Mouse (Mus musculus): ENCODE measurements around the gene Emd. TPM values are rescaled to one million over a fixed set of nuclear protein-coding genes. Genes with fewer than 3 reads are reported as not detected.

The Emd gene
- polyA plus RNA-seq, 2 experiments, result 9.4 to 27.3 TPM

DNA sequence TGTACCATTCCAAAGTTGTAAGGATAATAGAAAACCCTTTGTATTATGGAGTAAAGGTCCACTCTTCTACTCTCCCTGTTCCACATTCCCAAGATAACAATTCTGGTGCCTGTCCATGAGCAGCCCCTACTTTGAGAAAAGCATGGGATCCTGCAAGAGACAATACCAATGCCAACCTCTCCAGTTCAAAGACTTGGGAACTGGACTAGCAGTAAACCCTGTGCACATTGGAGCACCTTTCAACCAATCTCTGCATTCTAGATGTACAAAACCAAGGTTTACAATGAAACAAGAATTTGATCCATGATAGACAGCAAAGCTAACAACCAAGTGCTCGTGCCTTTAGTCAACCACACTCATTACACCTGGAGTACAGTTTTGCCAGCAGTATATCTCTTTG, 9.4 kb upstream of the Emd start:
- DNase-seq (ENCODE audit: low read depth in 3 of 3, low spot score in 3 of 3) (no peak), ATAC-seq (ENCODE audit: insufficient read depth) (no peak)
- no peaks in the 10 kb centered on the region; the same call in 1 of the 2 replicates for H3K27me3 ChIP-seq (ENCODE audit: control insufficient read depth, insufficient read depth, low read length)
- H3K4me2 ChIP-seq (ENCODE audit: low read depth), result peak overlapping the region; percentile 83
- H3K36me3 ChIP-seq (replicated peaks; ENCODE audit: control insufficient read depth, insufficient read depth, low read depth), result no peaks in the 10 kb centered on the region
- no peak for TF ChIP-seq EP300 (IDR thresholded peaks at IDR 0.05; ENCODE audit: low read depth)
- TF ChIP-seq CTCF (IDR thresholded peaks at IDR 0.05; ENCODE audit: low read depth), result no peak
- 19% methylated on average over 1 of the region's 1 CpGs for WGBS (ENCODE audit: insufficient replicate concordance)
- H3K9ac ChIP-seq (replicated peaks), result no peak overlapping the region; the same call in 1 of the 2 replicates
- no peak overlapping the region for H3K27ac ChIP-seq
- H3K4me3 ChIP-seq (ENCODE audit: insufficient read depth in 1 of 2, low read depth in 2 of 2, low read length in 2 of 2), result peak overlapping the region; percentile 25 to 59; a peak in 3 of 4 replicates
- no peaks in the 10 kb centered on the region for H3K9me3 ChIP-seq (ENCODE audit: control insufficient read depth, low read length)
- H3K4me1 ChIP-seq (replicated peaks; ENCODE audit: control insufficient read depth in 2 of 2, insufficient read depth in 2 of 2, low read length in 1 of 2), result peaks cover 10 to 18% of the 10 kb centered on the region in 2 experiments

DNA sequence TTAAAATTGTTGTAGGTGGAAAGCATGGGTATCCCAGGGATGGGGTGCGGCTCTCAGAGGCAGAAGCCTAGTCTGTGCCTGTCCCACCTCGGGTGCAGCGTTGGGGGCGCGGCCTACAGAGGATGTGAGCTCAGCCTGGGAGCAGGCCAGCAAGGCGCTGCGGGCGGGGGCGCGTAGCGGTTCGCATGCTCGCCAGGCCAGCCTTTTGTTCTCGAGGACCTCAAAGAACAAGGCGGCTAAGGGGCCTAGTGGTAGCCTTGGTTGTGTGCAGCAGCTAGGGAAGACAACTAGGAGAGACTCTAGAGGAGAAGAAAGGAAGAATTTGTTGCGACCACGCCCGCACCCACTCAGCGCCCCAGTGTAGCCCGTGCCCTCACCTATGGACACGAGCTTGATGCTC, 8.8 kb upstream of the Emd start:
- Histone ChIP-seq H3K27me3 (ENCODE audit: control insufficient read depth, insufficient read depth, low read length) (no peaks in the 10 kb centered on the region; the same call in 1 of the 2 replicates), H3K27ac (no peak overlapping the region), H3K9me3 (ENCODE audit: control insufficient read depth, low read length) (no peaks in the 10 kb centered on the region), H3K9ac (replicated peaks) (peak overlapping the region; percentile 24), H3K36me3 (replicated peaks; ENCODE audit: control insufficient read depth, insufficient read depth, low read depth) (no peaks in the 10 kb centered on the region), H3K4me3 (ENCODE audit: insufficient read depth in 1 of 2, low read depth in 2 of 2, low read length in 2 of 2) (peak overlapping the region; percentile 55 to 59), H3K4me1 (replicated peaks; ENCODE audit: control insufficient read depth in 2 of 2, insufficient read depth in 2 of 2, low read length in 1 of 2) (peaks cover 10 to 18% of the 10 kb centered on the region in 2 experiments), H3K4me2 (ENCODE audit: low read depth) (peak overlapping the region; percentile 83)
- TF ChIP-seq EP300 (IDR thresholded peaks at IDR 0.05; ENCODE audit: low read depth), result no peak
- no peak for TF ChIP-seq CTCF (IDR thresholded peaks at IDR 0.05; ENCODE audit: low read depth)
- ATAC-seq (ENCODE audit: insufficient read depth) (peak; percentile 36), DNase-seq (ENCODE audit: low read depth in 3 of 3, low spot score in 3 of 3) (no peak)
- 24% methylated on average over 21 of the region's 21 CpGs for WGBS (ENCODE audit: insufficient replicate concordance)

DNA sequence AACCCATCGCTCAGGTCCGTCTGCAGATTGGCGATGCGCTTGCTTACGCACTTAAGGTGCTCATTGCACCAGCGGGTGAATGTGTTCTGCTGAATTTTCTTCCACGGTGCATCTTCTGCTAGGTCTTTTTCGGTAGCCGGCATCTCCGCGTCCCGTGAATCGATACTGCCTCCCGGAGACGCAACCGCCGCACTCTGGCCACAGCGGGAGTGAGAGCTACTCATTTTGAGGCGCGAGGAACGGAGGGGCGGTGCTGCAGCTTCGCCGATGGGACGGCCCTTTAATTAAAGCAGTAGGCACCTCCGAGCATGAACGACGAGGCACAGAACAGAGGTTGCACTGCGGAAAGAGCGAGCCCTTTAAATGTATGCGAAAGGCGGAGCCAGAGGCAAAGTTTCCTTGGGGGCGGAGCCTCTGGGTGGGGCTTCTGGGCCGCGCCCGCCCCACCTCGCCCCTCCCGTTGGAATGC, 8.2 kb upstream of the Emd start:
- no peak overlapping the region for H3K27ac ChIP-seq
- 16% methylated on average over 36 of the region's 38 CpGs for WGBS (ENCODE audit: insufficient replicate concordance)
- TF ChIP-seq CTCF (IDR thresholded peaks at IDR 0.05; ENCODE audit: low read depth), result no peak
- no peak for TF ChIP-seq EP300 (IDR thresholded peaks at IDR 0.05; ENCODE audit: low read depth)

DNA sequence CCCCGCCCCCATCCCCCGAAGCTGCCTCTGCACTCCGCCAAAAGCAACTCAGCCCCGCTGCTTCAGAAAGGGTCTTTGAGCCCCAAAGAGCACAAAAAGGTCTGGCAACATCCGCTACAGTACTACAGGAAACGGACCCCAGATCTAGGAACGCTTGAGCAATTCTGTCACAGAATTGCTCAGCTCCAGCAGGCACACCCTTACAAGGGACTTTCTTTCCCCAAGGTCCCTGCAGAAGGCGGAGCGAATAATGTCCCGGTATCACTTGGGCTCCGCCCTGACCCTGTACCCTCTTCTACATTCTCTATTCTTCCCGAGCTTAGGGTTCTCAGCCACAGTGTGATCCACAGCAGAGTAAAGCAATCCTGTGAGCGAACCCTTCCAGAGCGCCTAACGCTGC, 7.8 kb upstream of the Emd start:
- Histone ChIP-seq H3K9me3 (ENCODE audit: control insufficient read depth, low read length) (no peaks in the 10 kb centered on the region), H3K27me3 (ENCODE audit: control insufficient read depth, insufficient read depth, low read length) (no peaks in the 10 kb centered on the region; the same call in 1 of the 2 replicates), H3K36me3 (replicated peaks; ENCODE audit: control insufficient read depth, insufficient read depth, low read depth) (no peaks in the 10 kb centered on the region), H3K4me1 (replicated peaks; ENCODE audit: control insufficient read depth in 2 of 2, insufficient read depth in 2 of 2, low read length in 1 of 2) (peaks cover 10 to 18% of the 10 kb centered on the region in 2 experiments), H3K27ac (no peak overlapping the region), H3K4me2 (ENCODE audit: low read depth) (peak overlapping the region; percentile 83), H3K4me3 (ENCODE audit: insufficient read depth in 1 of 2, low read depth in 2 of 2, low read length in 2 of 2) (peak overlapping the region; percentile 59 to 68), H3K9ac (replicated peaks) (peak overlapping the region; percentile 37)
- DNase-seq (ENCODE audit: low read depth in 3 of 3, low spot score in 3 of 3), result peak in 1 of 3 experiments; percentile 36
- no peak for TF ChIP-seq CTCF (IDR thresholded peaks at IDR 0.05; ENCODE audit: low read depth)
- TF ChIP-seq EP300 (IDR thresholded peaks at IDR 0.05; ENCODE audit: low read depth), result no peak
- WGBS (ENCODE audit: insufficient replicate concordance), result 9% methylated on average over 14 of the region's 15 CpGs
- ATAC-seq (ENCODE audit: insufficient read depth), result peak; percentile 24; the same call in 1 of the 2 replicates

More for the DNA sequence above, 8.2 kb upstream of the Emd start:
- DNase-seq (ENCODE audit: low read depth in 3 of 3, low spot score in 3 of 3) (peak; percentile 70 to 75 (median 72)), ATAC-seq (ENCODE audit: insufficient read depth) (peak; percentile 83)
- Histone ChIP-seq H3K27me3 (ENCODE audit: control insufficient read depth, insufficient read depth, low read length) (no peaks in the 10 kb centered on the region; the same call in 1 of the 2 replicates), H3K9ac (replicated peaks) (peak overlapping the region; percentile 37), H3K4me1 (replicated peaks; ENCODE audit: control insufficient read depth in 2 of 2, insufficient read depth in 2 of 2, low read length in 1 of 2) (peaks cover 10 to 18% of the 10 kb centered on the region in 2 experiments), H3K4me3 (ENCODE audit: insufficient read depth in 1 of 2, low read depth in 2 of 2, low read length in 2 of 2) (peak overlapping the region; percentile 59 to 68), H3K9me3 (ENCODE audit: control insufficient read depth, low read length) (no peaks in the 10 kb centered on the region), H3K36me3 (replicated peaks; ENCODE audit: control insufficient read depth, insufficient read depth, low read depth) (no peaks in the 10 kb centered on the region), H3K4me2 (ENCODE audit: low read depth) (peak overlapping the region; percentile 83)

DNA sequence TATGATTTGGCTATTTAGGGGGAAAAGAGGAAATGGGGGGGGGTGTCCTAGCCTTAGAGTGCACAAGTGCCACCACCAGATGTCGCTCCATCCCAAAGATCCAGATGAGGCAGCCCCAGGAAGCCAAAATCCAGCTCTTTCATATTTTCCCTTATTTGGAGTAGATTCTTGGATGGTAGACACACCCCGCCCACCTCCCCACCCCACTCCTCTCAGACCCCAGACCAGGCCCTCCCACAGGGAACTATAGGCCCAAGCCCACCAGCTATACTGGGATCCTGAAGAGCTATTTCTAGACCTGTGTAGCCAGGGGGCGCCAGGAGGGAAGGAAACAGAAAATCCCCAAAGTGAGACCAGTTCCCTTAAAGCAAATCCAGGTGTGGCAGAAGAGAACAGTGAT, 5.8 kb upstream of the Emd start:
- peak in 1 of 3 experiments; percentile 36 for DNase-seq (ENCODE audit: low read depth in 3 of 3, low spot score in 3 of 3)
- H3K9me3 ChIP-seq (ENCODE audit: control insufficient read depth, low read length), result no peaks in the 10 kb centered on the region
- no peak for ATAC-seq (ENCODE audit: insufficient read depth)
- H3K9ac ChIP-seq (replicated peaks), result no peak overlapping the region
- H3K4me2 ChIP-seq (ENCODE audit: low read depth), result no peak overlapping the region; the same call in 1 of the 2 replicates
- no peak overlapping the region for H3K27ac ChIP-seq
- 6% methylated on average over 3 of the region's 3 CpGs for WGBS (ENCODE audit: insufficient replicate concordance)
- H3K27me3 ChIP-seq (ENCODE audit: control insufficient read depth, insufficient read depth, low read length), result no peaks in the 10 kb centered on the region; the same call in 1 of the 2 replicates
- H3K4me3 ChIP-seq (ENCODE audit: insufficient read depth in 1 of 2, low read depth in 2 of 2, low read length in 2 of 2), result 0 out of 4 replicates have a peak overlapping the region, but pooled peaks of 1 of the 2 experiments have one; percentile 59
- TF ChIP-seq EP300 (IDR thresholded peaks at IDR 0.05; ENCODE audit: low read depth) (no peak), CTCF (IDR thresholded peaks at IDR 0.05; ENCODE audit: low read depth) (peak; percentile 70)
- no peaks in the 10 kb centered on the region for H3K36me3 ChIP-seq (replicated peaks; ENCODE audit: control insufficient read depth, insufficient read depth, low read depth)
- H3K4me1 ChIP-seq (replicated peaks; ENCODE audit: control insufficient read depth in 2 of 2, insufficient read depth in 2 of 2, low read length in 1 of 2), result peaks cover 7 to 14% of the 10 kb centered on the region in 2 experiments

Data from liver, embryonic 14.5 days (tissue).